Mouse (Mus musculus): Measurements from ENCODE around the gene Nphs1. TPM values are rescaled to one million over a fixed set of nuclear protein-coding genes. Genes with fewer than 3 reads are reported as not detected.
A peak's percentile ranks its signal among the peaks of the same experiment; 100 is the strongest.
"Not testable (repeated sequence)": the region's sequence is repeated elsewhere in the genome, so short reads cannot be mapped to it uniquely, and the experiment has no call there.

The Nphs1 gene
- total RNA-seq, 2 experiments from 2014 or later = not detected

- DNase-seq = no peak
These were observed 14.4 kb upstream of the Nphs1 start for GRCm38 (mm10) chr7:30443696-30444095.

- no peak for DNase-seq
These were observed 13.8 kb upstream of the Nphs1 start for GRCm38 (mm10) chr7:30444154-30444970.

- DNase-seq = peak; percentile 45
These were observed 13.0 kb upstream of the Nphs1 start, which contains the start of gene Aplp1 for GRCm38 (mm10) chr7:30444971-30445751. Gene Aplp1, minus strand, starts transcription at chr7:30445535.

GRCm38 (mm10) chr7:30450241-30450640 is 7.9 kb upstream of the Nphs1 start:
- no peak for DNase-seq

DNA sequence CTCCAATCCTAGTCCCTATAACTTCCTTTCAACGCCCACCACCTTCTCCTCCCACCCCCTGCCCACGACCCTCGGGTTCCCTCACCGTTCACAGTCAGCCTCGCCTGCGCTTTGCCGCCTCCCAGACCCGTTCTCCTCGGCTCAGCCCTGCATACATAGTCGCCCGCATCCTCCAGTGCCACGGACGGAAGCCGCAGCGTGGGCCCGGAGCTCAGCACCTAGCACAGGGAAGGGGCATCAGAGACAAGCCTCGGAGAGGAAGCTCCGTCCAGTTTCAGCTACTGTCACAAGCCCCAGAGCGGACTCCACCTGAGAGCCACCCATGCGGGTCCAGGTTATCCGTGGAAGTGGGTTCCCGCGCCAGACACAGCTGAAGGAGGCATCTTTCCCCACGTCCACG is 4.8 kb upstream of the Nphs1 start:
- no peak for DNase-seq

DNA sequence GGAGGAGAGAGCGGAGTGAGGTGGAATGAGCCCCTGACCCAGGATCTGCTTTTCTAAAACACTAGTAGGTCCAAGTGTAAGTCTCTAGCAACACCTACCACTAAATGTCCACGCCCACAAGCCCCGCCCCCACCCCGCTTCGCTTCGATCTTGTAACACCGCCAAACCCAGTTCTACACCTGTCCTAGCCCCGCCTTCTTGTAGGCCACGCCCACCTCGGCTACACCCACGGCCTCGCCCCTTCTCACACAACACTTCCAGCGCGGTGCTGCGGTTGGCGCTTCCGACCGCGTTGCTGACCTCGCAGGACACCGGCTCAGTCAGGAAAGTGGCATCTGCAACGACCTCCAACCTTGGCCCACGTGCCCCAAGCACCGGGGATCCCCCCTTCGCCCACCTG is 4.3 kb upstream of the Nphs1 start:
- DNase-seq = no peak

DNA sequence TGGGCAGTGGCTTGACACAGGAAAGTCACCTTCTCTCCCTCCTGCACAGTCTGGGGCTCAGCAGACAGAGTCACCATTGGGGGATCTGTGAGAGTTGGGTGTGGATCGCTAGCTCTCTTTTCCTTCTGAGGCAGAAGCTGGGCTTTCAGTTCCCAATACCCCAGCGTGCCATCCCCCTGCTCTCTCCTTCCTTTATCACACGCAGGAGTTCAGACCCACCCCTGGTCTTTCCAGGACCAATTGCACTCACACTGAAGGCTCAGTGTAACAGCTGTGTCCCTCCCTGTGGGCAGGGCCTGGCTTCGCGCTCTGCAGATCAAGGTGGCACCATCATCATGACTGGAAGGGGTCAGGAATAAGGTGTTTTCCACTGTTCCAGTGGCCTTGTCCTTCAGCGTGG is 3.9 kb upstream of the Nphs1 start:
- DNase-seq = no peak

DNA sequence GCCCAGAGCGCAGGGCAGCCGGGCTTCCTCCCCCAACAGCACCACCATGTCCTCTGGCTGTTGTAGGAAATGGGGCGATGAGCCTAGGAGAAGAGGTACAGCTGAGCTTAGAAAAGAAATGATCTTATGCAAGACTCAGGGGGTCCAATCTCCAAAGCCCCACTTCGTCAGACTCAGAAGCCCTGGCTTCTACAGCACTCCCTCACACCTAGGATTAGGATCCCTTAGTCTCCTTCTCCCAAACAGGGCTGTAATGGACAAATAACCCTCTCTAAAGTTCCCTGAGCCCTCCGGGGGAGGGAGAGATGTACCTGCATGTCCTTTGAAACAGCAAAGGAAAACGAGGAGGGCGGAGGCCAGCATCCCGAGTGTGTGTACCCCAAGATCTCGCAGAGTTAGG is 1.6 kb upstream of the Nphs1 start:
- DNase-seq = no peak

DNA sequence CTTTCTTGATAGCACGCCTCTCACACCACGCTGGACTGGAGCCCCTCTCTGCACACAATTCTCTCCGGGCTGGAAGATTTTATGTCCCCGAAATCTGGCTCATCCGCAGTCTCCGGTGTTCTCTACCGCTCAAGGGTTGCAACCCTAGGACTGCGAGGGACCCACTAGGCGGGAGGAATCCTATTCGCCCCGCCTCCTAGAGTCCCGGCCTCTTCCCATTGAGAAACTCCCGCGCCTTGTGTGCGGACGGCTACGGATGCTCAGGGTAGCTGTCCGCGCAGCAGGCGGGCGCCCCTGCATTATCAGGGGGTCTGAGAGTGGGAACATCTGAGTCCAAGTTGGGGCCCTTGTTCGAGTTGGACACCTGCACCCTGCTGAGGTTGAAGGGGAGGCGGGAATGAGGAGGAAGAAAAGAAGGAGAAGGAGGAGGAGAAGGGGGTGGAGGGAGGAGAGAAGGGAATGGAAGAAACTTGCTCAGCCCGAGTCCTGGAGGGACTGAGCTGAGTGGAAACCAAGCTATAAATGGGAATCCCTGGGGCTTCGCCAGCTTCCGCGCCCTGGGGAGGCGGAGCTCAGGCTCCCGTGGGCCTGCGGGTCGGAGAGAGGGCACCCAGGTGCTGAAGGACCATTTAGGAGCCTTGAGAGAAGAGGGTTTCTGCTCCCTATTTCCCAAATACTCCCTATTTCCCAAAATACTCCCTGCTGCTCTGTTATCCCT is 1.0 kb upstream of the Nphs1 start:
- DNase-seq = no peak

- DNase-seq = no peak
These were observed 1.4 kb downstream of the Nphs1 start for GRCm38 (mm10) chr7:30459484-30459883.

- no peak for DNase-seq
These were observed 5.5 kb downstream of the Nphs1 start for GRCm38 (mm10) chr7:30463568-30463967.

DNA sequence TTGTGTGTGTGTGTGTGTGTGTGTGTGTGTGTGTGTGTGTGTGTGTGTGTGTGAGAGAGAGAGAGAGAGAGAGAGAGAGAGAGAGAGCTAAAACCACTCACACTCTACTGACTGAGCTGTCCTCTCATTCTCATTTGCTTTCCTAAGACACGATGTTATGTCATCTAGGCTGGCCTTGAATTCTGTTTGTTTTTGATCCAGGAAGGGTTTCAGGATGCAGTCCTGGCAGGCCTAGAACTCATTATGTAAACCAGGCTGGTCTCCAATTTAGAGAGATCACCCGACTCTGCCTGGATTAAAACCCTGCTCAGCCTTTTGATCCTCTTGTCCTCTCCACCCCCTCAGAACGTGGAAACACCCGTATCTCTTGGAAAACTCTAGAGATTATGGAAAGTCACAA is 5.9 kb downstream of the Nphs1 start:
- no peak for DNase-seq

DNA sequence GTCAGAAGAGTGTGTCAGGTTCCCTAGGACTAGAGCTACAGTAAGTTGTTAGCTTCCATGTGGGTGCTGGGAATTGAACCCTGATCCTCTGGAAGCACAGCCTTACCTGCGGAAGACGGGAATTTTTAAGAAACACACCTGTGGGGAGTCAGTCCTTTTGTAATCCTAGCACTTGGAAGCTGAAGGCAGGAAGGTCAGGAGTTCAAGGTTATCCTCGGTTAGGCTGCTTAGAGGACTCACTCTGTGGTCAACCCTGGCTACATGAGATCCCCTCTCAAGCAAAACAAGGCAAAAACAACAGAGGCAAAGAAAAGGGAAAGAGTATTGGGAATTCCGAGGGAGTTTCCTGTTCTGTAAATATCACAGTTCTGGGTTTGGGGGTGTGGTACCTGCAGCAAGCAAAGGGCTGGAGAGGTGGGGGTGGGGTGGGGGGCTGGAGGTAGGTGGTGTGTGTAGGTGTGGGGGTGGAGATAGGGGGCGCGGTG is 6.7 kb downstream of the Nphs1 start:
- no peak for DNase-seq

DNA sequence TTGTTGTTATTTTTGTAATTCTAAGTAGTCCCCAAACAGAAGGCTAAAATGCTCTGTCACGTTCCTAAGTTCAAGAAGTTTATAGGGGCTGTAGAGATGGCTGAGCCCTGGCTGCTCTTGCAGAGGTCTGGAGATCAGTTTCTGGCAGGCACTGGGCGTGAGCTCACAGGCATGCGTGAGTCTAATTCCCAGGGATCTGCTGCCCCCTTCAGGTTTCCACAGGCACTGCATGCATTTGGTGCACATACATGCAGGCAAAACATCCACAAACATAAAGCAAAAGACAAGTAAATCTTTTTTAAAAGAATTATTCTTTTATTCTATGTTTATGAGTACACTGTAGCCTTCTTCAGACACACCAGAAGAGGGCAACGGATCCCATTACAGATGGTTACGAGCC is 14.3 kb downstream of the Nphs1 start:
- peak; percentile 37 for DNase-seq

GRCm38 (mm10) chr7:30474999-30475398 is 16.9 kb downstream of the Nphs1 start:
- DNase-seq = no peak

- DNase-seq = not testable (repeated sequence)
These were observed 18.0 kb downstream of the Nphs1 start for GRCm38 (mm10) chr7:30476136-30476535.

DNA sequence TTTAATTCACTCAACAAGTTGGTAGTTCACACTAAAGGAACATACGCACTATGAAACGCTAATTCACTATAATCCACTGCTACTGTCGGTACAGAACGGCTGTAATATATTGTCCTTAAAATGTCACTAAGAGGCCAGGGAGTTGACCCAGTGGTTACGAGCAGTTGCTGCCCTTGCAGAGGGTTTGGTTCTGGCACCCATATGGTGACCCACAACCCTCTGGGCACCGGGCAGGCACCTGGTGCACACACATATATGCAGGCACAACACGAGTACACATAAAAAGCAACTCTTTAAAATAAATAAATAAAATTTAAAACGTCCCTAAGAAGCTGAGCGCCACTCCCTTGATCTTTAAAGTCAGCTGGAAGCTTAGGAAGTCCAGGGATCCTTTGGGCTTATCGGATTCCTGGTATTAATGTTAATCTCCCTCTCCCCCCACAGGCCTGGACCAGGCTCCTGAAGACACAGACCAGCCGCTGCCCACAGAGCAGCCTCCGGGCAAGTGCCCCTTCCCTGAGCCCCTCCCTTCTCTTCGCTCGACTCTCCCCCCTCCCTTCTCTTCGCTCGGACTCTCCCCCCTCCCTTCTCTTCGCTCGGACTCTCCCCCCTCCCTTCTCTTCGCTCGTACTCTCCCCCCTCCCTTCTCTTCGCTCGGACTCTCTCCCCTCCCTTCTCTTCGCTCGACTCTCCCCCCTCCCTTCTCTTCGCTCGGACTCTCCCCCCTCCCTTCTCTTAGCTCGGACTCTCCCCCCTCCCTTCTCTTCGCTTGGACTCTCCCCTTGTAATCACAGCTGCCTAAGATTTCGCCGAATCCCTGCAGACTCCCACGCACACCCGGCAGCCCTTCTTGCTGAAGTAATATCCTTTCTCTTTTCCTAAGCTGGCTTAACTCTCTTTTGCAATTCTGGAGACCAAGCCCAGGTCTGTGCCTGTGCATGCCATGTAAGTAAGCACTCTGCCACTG is 19.6 kb downstream of the Nphs1 start:
- no peak for DNase-seq

DNA sequence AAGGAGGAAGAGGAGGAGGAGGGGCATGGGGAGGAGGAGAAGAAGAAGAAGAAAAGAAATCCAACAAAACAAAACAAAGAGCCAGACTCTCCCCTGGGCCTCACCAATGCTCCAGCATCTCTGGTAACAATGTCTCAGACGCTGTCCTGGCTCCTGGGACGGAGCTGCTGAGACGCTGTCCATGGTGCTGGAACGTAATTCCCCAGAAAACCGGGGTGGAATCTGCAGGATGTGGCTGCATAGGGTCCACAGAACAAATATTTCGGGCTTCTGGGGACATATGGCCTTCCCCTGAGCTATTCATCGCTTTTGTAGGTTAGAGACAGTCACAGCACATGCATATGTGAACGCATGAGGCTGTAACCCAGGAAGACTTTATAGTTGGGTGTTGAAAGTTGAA is 26.1 kb downstream of the Nphs1 start:
- peak; percentile 35 for DNase-seq

GRCm38 (mm10) chr7:30490251-30490956 is 32.3 kb downstream of the Nphs1 start:
- DNase-seq = peak; percentile 26

GRCm38 (mm10) chr7:30490957-30491307 is 32.8 kb downstream of the Nphs1 start:
- DNase-seq = no peak

DNA sequence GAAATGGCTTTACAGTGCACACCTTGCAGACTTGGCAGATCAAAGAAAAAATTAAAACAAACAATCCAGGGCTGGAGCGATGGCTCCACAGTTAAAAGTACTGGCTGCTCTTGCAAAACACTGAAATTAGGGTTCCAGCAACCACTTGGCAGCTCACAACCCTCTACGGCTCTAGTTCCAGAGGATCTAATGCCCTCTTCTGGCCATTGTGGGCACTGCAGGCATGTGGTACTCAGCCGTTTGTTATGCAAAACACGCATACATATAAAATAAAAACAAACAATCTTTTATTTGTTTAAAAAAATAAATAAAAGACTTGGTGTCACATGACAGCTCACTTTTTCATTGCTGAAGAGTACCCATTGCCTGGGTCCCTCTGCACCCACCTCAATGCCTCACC is 34.6 kb downstream of the Nphs1 start:
- DNase-seq = peak; percentile 87
